Mouse (Mus musculus): Measurements from ENCODE around the gene Panx2.

DNA sequence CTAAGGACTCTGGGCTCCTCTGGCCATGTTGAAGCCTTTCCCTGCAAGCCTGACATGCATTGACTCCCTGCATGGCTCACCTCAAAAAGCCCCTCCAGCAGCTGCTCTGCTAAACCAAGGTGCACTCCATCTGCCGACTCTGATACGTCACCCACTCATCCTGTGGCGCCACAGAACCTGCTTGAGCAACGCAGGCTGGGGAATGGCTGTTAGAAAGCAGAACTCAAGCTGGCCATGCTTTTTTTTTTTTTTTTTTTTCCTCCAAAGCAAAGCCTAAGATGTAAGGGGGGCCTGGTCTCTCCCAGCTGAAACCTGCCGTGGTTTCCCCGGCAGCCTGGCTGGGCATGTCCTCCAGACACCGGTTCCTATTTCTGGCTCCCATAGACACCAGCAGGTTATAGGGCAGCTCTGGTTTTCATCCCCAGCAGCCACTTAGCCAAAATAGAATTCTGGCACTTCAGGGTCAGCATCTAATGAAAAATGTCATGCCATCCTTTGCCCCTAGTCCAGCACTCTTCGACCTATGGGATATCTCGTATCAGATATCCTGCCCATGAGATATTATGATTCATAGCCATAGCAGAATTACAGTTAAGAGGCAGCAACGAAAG is 14.6 kb downstream of the Panx2 start:
- no peak for TF ChIP-seq CTCF (conservative IDR thresholded peaks at IDR 0.05; ENCODE audit: insufficient read depth, insufficient read length, low read depth, low read length)
- TF ChIP-seq POLR2A (IDR thresholded peaks at IDR 0.05; ENCODE audit: low read depth, low read length): no peak
